Mouse (Mus musculus): ENCODE measurements at regions not wholly inside any gene's neighbourhood (a gene's known extent, or its start where the extent isn't known, plus 50 kb on each side); places are given as distances from the start of the nearest gene placed in this dataset.
A peak's percentile ranks its signal among the peaks of the same experiment; 100 is the strongest.
"Not testable (repeated sequence)": the region's sequence is repeated elsewhere in the genome, so short reads cannot be mapped to it uniquely, and the experiment has no call there.

GRCm38 (mm10) chr10:15321480-15321879 is 603.5 kb upstream of the Gje1 start:
- no peak for DNase-seq (ENCODE audit: low spot score)

DNA sequence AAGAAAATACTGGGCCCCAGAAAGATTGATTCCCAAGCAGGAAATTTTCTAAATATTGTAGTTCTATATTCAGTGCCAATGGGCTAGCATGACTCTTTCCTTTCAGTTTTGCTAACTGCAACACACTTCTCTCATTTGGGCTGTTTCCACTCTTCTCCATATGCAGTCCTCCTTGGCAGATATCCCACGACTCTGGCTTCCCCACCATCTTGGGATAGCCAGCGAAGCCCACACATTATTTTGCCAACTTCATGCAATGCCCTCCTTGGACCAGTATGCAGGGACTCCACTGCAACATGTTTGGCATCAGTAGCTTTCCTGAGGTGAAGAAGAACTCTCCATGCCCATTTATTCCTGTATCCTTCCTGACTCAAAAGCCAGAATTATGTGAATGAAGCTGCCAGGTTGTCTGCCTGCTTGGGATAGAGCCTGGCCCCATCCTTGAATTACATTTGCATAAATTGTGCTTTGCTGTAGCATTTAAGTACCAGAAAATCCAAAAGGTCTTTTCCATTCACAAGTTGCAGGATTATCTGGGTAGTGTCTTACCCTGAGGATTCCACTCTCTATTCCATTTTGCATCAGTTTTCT is 599.1 kb upstream of the Gje1 start:
- DNase-seq (ENCODE audit: low spot score) = no peak

GRCm38 (mm10) chr10:15310650-15311049 is 592.6 kb upstream of the Gje1 start:
- no peak for DNase-seq (ENCODE audit: low spot score)

GRCm38 (mm10) chr10:15305811-15306473 is 587.9 kb upstream of the Gje1 start:
- no peak for DNase-seq (ENCODE audit: low spot score)

DNA sequence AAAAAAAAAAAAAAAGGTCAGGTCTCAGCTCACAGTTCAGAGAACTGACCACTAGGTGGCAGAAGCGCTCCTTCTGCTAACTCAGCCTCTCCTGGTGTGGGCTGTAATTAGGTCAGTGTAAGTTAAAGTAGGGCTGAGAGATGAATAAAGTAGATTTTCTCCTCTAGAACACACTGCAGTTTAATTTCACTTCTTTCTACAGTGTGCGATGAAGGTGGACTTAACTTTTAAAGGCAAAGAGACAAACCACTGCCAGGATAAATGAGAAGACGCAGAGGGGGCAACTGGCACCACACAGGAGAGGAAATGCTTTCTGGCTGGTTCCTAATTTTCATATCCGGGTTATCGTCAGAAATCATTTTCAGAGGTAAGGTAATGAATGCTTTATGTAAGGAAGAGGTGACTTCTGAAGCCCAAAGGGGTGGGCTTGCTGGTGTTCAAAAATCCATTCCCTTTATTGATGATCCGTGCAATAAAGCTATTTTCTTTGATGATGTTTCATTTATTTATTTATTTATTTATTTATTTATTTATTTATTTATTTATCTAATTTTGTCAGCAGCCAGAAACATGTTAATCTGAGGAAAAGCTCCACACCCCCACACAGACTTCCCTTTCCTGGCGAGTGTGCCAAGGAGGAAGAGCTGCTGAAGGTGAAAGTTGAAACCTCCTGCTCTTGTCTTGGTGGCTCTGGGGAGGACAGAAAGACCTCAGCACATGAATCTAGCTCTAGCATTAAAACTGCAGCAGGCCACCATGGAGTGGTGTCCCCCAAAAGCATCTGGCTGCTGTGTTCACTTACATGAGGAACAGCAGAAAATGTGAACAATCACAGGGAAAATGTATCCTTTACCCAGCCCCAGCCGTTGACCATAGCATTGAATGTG is 582.4 kb upstream of the Gje1 start:
- DNase-seq (ENCODE audit: low spot score) = peak; percentile 12

DNA sequence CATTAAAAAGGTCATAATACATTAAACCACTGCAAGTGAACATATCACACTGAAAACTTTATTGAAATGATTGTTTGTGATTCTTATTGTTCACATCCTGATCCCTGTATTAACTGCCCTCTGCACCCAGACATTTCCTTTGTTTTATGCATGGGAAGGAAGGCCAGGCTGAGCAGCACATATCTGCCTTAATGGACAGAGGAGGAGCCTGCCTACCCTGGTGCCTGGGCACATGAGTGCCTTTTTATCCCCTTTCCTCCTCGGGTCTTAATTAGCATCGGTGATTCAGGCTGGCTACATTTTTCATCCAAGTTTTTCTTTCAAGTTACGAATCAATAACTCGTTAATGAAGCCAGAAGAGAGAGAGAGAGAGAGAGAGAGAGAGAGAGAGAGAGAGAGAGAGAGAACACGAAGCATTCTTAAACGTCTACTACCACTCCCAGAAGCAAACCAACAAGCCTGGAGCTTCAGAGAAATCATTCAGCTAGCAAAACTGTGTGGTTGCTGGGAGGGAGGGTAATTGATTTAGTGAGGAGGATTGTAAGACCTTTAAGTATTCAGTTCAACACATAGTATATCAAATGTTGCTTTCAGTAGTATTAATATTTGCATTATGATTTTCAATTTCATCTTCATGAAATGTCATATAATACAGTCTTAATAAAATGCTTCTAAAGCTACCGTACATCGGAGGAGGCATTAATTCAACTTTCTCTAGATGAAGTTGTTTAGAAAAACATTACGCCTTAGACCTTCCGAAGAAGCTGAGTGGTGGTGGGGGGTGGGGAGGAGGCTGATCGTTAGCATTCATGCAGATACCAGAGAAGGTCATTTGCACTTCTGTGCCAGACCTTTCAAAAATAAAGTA is 581.6 kb upstream of the Gje1 start:
- no peak for DNase-seq (ENCODE audit: low spot score)

GRCm38 (mm10) chr10:15297257-15297656 is 579.2 kb upstream of the Gje1 start:
- DNase-seq (ENCODE audit: low spot score) = no peak

DNA sequence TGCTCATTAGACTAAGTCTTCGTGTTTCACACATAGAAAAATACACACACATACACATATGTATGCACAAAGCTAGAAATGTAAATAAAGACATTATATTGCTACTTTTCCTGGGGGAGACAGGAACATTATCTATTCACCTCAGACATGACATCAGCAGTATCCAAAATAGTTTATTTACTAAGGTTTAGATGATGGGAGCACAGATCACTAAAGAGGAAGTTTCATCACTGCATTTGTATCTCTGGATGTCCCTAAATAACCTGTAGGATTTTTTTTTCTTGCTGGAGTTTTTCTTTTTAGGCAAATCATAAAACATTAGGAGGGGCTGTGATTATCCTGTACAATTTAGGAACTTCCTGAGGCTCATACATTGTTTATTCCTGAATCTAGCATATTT is 576.1 kb upstream of the Gje1 start:
- no peak for DNase-seq (ENCODE audit: low spot score)

- DNase-seq (ENCODE audit: low spot score) = not testable (repeated sequence)
Observed at GRCm38 (mm10) chr10:15263337-15263736, 545.3 kb upstream of the Gje1 start.

DNA sequence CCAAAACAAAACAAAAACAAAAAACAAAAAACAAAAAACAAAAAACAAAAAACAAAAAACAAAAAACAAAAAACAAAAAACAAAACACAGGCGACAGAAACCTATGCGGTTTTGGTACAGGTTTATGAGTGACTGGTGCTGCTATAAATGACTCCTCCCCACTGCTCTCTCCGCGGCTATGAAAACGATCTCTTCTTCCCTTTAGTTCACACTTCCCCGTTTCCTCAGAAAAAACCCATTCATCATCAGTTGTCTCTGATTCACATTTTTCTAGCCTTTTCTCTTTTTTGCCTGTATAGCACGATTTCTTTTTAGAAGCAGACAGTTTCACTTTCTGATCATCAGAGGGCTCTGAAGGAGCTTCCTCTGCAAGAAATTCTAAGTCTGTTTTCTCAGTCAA is 544.3 kb upstream of the Gje1 start:
- not testable (repeated sequence) for DNase-seq (ENCODE audit: low spot score)

- DNase-seq (ENCODE audit: low spot score) = no peak
Observed at GRCm38 (mm10) chr10:15249402-15250086, 531.5 kb upstream of the Gje1 start.

- no peak for DNase-seq (ENCODE audit: low spot score)
Observed at GRCm38 (mm10) chr10:15248899-15249298, 530.9 kb upstream of the Gje1 start.

DNA sequence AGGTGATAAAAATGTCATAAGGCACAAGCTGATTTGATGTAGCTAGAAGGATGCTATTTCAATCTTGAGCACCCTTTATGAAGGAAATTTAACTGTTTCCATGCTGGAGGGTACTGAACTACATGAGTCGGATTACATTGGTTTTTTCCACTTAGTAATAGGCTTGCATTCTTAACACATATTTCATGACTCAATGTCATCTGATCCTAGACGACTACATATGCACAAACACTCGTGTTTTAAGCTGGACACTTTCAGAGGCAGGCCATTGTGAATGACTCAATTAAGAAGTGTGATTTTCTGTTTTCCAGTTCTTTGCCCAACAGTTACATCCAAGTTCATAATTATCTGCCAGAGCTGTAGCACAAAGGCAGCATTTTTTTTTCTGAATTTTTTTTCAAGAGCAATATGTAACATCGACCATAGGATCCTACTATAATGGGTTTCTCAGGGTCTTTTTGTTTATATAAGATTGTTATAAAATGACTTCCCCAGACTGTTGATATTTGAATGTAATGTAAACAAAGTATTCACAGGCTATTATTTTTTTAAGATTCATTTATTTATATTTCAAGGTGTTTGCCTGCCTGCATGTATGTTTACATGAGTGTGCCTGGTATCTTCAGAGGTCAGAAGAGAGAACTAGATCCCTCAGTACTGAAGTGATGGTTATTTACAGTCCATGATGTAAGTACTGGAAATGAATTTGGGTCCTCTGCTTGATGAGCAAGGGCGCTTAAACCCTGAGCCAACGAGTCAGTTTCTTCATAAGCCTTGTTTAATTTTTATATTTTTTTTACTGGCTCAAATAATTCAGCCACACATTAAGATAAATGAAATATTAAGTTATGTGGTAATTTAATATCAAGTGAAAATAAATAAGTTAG is 526.6 kb upstream of the Gje1 start:
- no peak for DNase-seq (ENCODE audit: low spot score)

DNA sequence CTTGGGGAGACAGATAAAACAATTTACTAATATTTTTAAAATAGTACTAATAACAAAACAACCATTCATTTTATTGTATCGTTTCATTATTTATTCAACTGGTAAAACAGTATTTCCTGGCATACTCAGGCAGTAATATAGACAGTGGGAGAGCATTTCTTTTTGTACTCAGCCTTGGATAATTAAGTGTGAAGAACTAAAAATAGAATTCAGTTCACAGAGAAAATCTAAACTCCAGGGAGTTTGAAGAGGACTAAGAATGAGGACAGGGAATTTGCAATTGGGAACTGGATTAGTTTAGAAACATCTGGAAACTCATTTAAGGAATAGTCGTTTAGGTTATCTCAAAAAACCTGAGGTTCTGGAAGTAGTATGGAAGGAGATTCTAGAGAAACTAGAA is 525.4 kb upstream of the Gje1 start:
- no peak for DNase-seq (ENCODE audit: low spot score)

DNA sequence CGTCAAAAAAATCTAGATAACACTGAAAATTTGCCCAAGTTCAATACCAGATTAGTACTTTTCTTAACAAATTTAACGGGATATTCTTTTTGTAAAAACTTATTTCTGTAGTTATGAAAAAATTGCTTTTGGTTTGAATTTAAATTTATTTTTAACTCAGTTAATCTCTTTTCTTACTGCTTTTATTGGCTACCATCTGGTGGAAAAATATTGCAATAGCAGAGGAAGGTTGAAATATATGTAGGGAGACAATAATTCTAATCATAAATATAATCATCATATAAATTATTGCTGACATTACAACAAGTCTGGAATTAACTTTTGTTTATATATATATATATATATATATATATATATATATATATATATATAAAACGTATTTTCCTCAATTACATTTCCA is 500.9 kb upstream of the Gje1 start:
- no peak for DNase-seq (ENCODE audit: low spot score)

GRCm38 (mm10) chr10:15179585-15179984 is 461.6 kb upstream of the Gje1 start:
- DNase-seq (ENCODE audit: low spot score) = no peak

DNA sequence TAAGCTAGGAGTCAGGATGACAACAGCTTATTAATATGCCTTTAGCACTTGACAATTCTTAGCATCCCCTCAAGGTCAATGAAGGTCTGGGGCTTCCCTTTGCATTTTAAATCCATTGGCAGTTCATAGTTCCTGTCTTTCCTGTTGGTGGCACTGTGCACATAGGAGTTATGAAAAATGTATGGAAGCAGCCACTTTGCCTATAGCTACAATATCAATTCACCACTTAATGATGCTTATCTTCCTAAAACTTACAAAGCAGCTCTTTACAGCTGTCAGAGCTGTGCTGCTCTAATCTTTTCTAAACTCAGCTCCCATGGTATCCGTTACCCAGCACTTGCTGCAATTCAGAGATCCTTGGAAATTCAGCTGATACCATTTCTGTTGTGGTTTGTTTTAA is 456.4 kb upstream of the Gje1 start:
- DNase-seq (ENCODE audit: low spot score) = no peak

- no peak for DNase-seq (ENCODE audit: low spot score)
Observed at GRCm38 (mm10) chr10:15172558-15172957, 454.5 kb upstream of the Gje1 start.

DNA sequence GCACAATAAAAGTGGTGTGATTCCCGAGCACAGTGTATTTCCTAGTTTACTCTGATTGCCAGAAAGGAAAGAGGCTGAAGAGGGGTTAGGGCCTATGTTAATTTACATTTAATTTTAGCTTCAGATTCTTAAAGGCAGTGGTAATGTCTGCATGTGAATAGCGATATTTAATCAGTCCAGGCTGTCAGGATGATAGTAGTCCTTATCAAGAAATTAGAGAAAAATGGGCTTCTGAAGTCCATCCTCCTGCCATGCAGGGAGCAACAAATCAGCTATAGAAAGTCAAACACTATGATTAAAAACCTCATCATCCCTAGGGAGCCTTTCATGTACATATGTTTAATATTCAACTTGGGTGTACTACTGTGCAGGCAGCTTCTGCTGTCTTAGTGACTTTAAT is 422.7 kb upstream of the Gje1 start:
- no peak for DNase-seq (ENCODE audit: low spot score)
